Comparison of ENCODE assay signal across 16 mouse cellular contexts in the genomic region with DNA sequence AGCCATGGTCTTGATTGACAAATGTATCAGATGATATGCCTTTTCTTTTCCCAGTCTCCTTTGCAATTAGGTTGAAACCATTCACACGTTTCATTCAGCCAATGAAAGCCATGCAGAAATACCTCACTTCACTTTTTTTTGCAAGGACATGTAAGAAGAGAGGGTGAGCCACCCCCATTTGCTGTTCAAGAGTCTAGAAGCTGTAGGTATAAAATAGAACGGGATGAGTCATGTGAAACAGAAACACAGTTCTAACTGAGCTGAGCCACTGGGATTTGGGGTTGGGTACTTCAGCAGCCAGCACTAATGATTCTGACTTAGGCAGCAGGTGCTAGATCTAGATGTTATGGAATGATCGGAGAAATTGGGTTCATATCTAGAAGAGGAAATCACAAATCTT.
DNase-seq lines count a peak whose midpoint lies in the region; ATAC-seq lines count a peak whose summit lies in the region.
"Had no signal": no experiment of that assay in that cellular context is flagged by ENCODE, and none has a peak within 500 bp of the region (broad histone marks: within the 10 kb centered on the region; RNA-seq: fewer than 3 reads in every experiment).

No protein-coding gene starts in this region.

- no peak for ATAC-seq in erythroid progenitor cell, adult 5-6 weeks (replicated peaks; ENCODE audit: low FRiP score, poor library complexity, severe bottlenecking)
- ATAC-seq: forebrain, embryonic 13.5 days; hindbrain, embryonic 16.5 days had no signal

- intact Hi-C loops in left cerebral cortex, postnatal 14 days (cut with DNase I), result no loop called here
- intact Hi-C loops in left cerebral cortex, postnatal 4 days (cut with DNase I), result no loop called here

- DNase-seq in frontal cortex, adult 2 months (ENCODE audit: extremely low spot score in 1 of 2, low spot score in 1 of 2), result peak; percentile 35 to 65
- DNase-seq in frontal cortex, postnatal 14 days (ENCODE audit: low spot score in 2 of 2), result no peak
- peak; percentile 8 to 20 for DNase-seq in left cerebral cortex, postnatal 14 days (ENCODE audit: low spot score in 2 of 2)
- DNase-seq in left cerebral cortex, postnatal 4 days, result no peak
- DNase-seq in right cerebral cortex, adult 2 months (ENCODE audit: low spot score in 2 of 2), result peak; percentile 21 to 37
- DNase-seq in right cerebral cortex, postnatal 14 days, result no peak
- peak; percentile 70 for DNase-seq in telencephalon, adult 2 months (ENCODE audit: low read depth, low spot score)
- DNase-seq: cerebellum, adult 2 months; cerebellum, postnatal 10 days; embryo, embryonic 11 days; gastrocnemius, adult 2 months; gastrocnemius, postnatal 25 days; heart, postnatal 4 days had no signal

Comparison
In these comparisons a context has a peak if more than half of its experiments do, and no peak if none do; other contexts are left out.
1. DNase-seq: peak in frontal cortex, adult 2 months (2 of 2), left cerebral cortex, postnatal 14 days (2 of 2), right cerebral cortex, adult 2 months (2 of 2) and telencephalon, adult 2 months (single experiment); none in frontal cortex, postnatal 14 days (0 of 2), left cerebral cortex, postnatal 4 days (single experiment) and right cerebral cortex, postnatal 14 days (single experiment).